Mouse (Mus musculus) adrenal gland, adult 8-10 months (tissue): ENCODE measurements around the gene Cfap77. TPM values are rescaled to one million over a fixed set of nuclear protein-coding genes. Genes with fewer than 3 reads are reported as not detected.

ENCODE experiments used
- DNase-seq: peaks from one replicate; pipeline ENCODE4 v3.0.0; 2022
- total RNA-seq, 4 experiments: library from RNA; stranded (reverse); gene quantifications; 2 replicates each; pipeline ENCODE4 v1.2.4; 2022

Cfap77 gene
- total RNA-seq, 4 experiments from 2014 or later: 0.44 to 1.6 (median 0.93) TPM

GRCm38 (mm10) chr2:28994014-28994413 is 60.9 kb downstream of the Cfap77 start:
- no peak for DNase-seq

GRCm38 (mm10) chr2:28988781-28989180 is 66.1 kb downstream of the Cfap77 start:
- no peak for DNase-seq

GRCm38 (mm10) chr2:28980080-28980910 is 74.6 kb downstream of the Cfap77 start:
- DNase-seq: no peak

- no peak for DNase-seq
Measured at GRCm38 (mm10) chr2:28978461-28978860, 76.4 kb downstream of the Cfap77 start.

GRCm38 (mm10) chr2:28976635-28977034 is 78.2 kb downstream of the Cfap77 start:
- peak; percentile 29 for DNase-seq

GRCm38 (mm10) chr2:28975604-28976003 is 79.3 kb downstream of the Cfap77 start:
- DNase-seq: no peak

GRCm38 (mm10) chr2:28974520-28974919 is 80.3 kb downstream of the Cfap77 start:
- peak; percentile 18 for DNase-seq

GRCm38 (mm10) chr2:28973832-28974450 is 80.9 kb downstream of the Cfap77 start:
- DNase-seq: no peak

GRCm38 (mm10) chr2:28970424-28970823 is 84.4 kb downstream of the Cfap77 start:
- no peak for DNase-seq

- no peak for DNase-seq
Measured at GRCm38 (mm10) chr2:28968278-28968677, 86.6 kb downstream of the Cfap77 start.

GRCm38 (mm10) chr2:28966151-28966795 is 88.6 kb downstream of the Cfap77 start:
- DNase-seq: no peak

- no peak for DNase-seq
Measured at GRCm38 (mm10) chr2:28963565-28963964, 91.3 kb downstream of the Cfap77 start.

- DNase-seq: no peak
Measured at GRCm38 (mm10) chr2:28961636-28962035, 93.2 kb downstream of the Cfap77 start.

GRCm38 (mm10) chr2:28961024-28961585 is 93.8 kb downstream of the Cfap77 start:
- no peak for DNase-seq

GRCm38 (mm10) chr2:28956874-28957273 is 98.0 kb downstream of the Cfap77 start:
- no peak for DNase-seq

GRCm38 (mm10) chr2:28954595-28954994 is 100.3 kb downstream of the Cfap77 start:
- no peak for DNase-seq

GRCm38 (mm10) chr2:28952981-28953380 is 101.9 kb downstream of the Cfap77 start:
- DNase-seq: no peak

GRCm38 (mm10) chr2:28946312-28946711 is 108.6 kb downstream of the Cfap77 start:
- DNase-seq: no peak

GRCm38 (mm10) chr2:28945388-28945787 is 109.5 kb downstream of the Cfap77 start:
- DNase-seq: no peak

GRCm38 (mm10) chr2:28943666-28944516 is 111.0 kb downstream of the Cfap77 start:
- no peak for DNase-seq

- DNase-seq: no peak
Measured at GRCm38 (mm10) chr2:28938997-28939396, 115.9 kb downstream of the Cfap77 start.

GRCm38 (mm10) chr2:28930571-28930970 is 124.3 kb downstream of the Cfap77 start:
- DNase-seq: no peak
